Mouse (Mus musculus) heart, adult 8-10 months (tissue): ENCODE data around the gene Gprc5b. TPM values are rescaled to one million over a fixed set of nuclear protein-coding genes. Genes with fewer than 3 reads are reported as not detected.

Source experiments
- DNase-seq: peaks from one replicate; pipeline ENCODE4 v3.0.0; 2022; ENCODE audit warnings: low spot score
- total RNA-seq, 4 experiments: library from RNA; stranded (reverse); gene quantifications; 2 replicates each; pipeline ENCODE4 v1.2.4; 2022

The Gprc5b gene
- total RNA-seq, 4 experiments from 2014 or later = 9.2 to 13.8 (median 11.6) TPM

- no peak for DNase-seq
Measured at GRCm38 (mm10) chr7:118990282-118990681, 4.7 kb downstream of the Gprc5b start.

- DNase-seq = no peak
Measured at GRCm38 (mm10) chr7:118989275-118989856, 5.6 kb downstream of the Gprc5b start.

GRCm38 (mm10) chr7:118986369-118986768 lies 8.6 kb downstream of the Gprc5b start:
- no peak for DNase-seq

GRCm38 (mm10) chr7:118985786-118986185 lies 9.2 kb downstream of the Gprc5b start:
- DNase-seq = no peak

GRCm38 (mm10) chr7:118983961-118984360 lies 11.1 kb downstream of the Gprc5b start:
- no peak for DNase-seq

GRCm38 (mm10) chr7:118982586-118982985 lies 12.4 kb downstream of the Gprc5b start:
- DNase-seq = no peak

GRCm38 (mm10) chr7:118981831-118982230 lies 13.2 kb downstream of the Gprc5b start:
- no peak for DNase-seq

GRCm38 (mm10) chr7:118981346-118981745 lies 13.7 kb downstream of the Gprc5b start:
- no peak for DNase-seq

GRCm38 (mm10) chr7:118979708-118980107 lies 15.3 kb downstream of the Gprc5b start:
- no peak for DNase-seq

- no peak for DNase-seq
Measured at GRCm38 (mm10) chr7:118979121-118979520, 15.9 kb downstream of the Gprc5b start.

- DNase-seq = no peak
Measured at GRCm38 (mm10) chr7:118977167-118977543, 17.9 kb downstream of the Gprc5b start.

GRCm38 (mm10) chr7:118976414-118977166 lies 18.4 kb downstream of the Gprc5b start:
- peak; percentile 74 for DNase-seq

- no peak for DNase-seq
Measured at GRCm38 (mm10) chr7:118975837-118976236, 19.2 kb downstream of the Gprc5b start.

GRCm38 (mm10) chr7:118973377-118973776 lies 21.6 kb downstream of the Gprc5b start:
- no peak for DNase-seq

GRCm38 (mm10) chr7:118972306-118972705 lies 22.7 kb downstream of the Gprc5b start:
- DNase-seq = no peak

GRCm38 (mm10) chr7:118971499-118971898 lies 23.5 kb downstream of the Gprc5b start:
- DNase-seq = no peak

GRCm38 (mm10) chr7:118968870-118969269 lies 26.1 kb downstream of the Gprc5b start:
- DNase-seq = no peak

GRCm38 (mm10) chr7:118965198-118965597 lies 29.8 kb downstream of the Gprc5b start:
- DNase-seq = no peak

GRCm38 (mm10) chr7:118964777-118965176 lies 30.2 kb downstream of the Gprc5b start:
- DNase-seq = no peak

- no peak for DNase-seq
Measured at GRCm38 (mm10) chr7:118959209-118959608, 35.8 kb downstream of the Gprc5b start.

GRCm38 (mm10) chr7:118956616-118957246 lies 38.3 kb downstream of the Gprc5b start:
- DNase-seq = no peak

GRCm38 (mm10) chr7:118954968-118955367 lies 40.0 kb downstream of the Gprc5b start:
- DNase-seq = no peak
